Mouse (Mus musculus) brain, embryonic 14.5 days (tissue): ENCODE measurements around the gene Rab43. TPM values are rescaled to one million over a fixed set of nuclear protein-coding genes. Genes with fewer than 3 reads are reported as not detected.

Experiments used
- DNase-seq: peaks from one replicate; pipeline ENCODE4 v3.0.0-alpha.2; 2011; ENCODE audit warnings: low read depth
- CTCF ChIP-seq: fragments of 200-500 bp; IDR thresholded peaks from 2 replicates; pipeline ENCODE4 v1.5.1; 2012; ENCODE audit warnings: inconsistent platforms, mild to moderate bottlenecking, moderate library complexity, borderline replicate concordance; ENCODE audit not compliant: insufficient read depth, insufficient read length; ENCODE audit errors: extremely low read depth
- POLR2A ChIP-seq: fragments of 200-500 bp; IDR thresholded peaks from 2 replicates; pipeline ENCODE4 v1.6.1; 2012; ENCODE audit warnings: mild to moderate bottlenecking, inconsistent platforms, borderline replicate concordance; ENCODE audit not compliant: poor library complexity, insufficient read depth, insufficient read length, severe bottlenecking; ENCODE audit errors: extremely low read depth
- polyA plus RNA-seq: library from polyadenylated mRNA; depleted of rRNA; stranded (reverse); fragments of >200 nt; gene quantifications from 2 replicates; pipeline ENCODE4 v1.2.3, GENCODE M21; 2012; rRNA removed

Gene Rab43
- 13.4 and 14.3 TPM in 2 replicates for polyA plus RNA-seq

GRCm38 (mm10) chr6:87811675-87812338 lies at the start of gene Rab43:
TSS of gene Rab43 (minus strand) at chr6:87812164.
- TF ChIP-seq POLR2A (peak; percentile 88), CTCF (no peak; the same call in 1 of the 2 replicates)
- DNase-seq = peak; percentile 93

GRCm38 (mm10) chr6:87857071-87857470 lies 45.1 kb upstream of the Rab43 start:
- no peak for DNase-seq
- TF ChIP-seq CTCF = no peak
- no peak for TF ChIP-seq POLR2A

- no peak for DNase-seq
- TF ChIP-seq CTCF = no peak
Observed at GRCm38 (mm10) chr6:87853446-87853845, 41.5 kb upstream of the Rab43 start.

DNA sequence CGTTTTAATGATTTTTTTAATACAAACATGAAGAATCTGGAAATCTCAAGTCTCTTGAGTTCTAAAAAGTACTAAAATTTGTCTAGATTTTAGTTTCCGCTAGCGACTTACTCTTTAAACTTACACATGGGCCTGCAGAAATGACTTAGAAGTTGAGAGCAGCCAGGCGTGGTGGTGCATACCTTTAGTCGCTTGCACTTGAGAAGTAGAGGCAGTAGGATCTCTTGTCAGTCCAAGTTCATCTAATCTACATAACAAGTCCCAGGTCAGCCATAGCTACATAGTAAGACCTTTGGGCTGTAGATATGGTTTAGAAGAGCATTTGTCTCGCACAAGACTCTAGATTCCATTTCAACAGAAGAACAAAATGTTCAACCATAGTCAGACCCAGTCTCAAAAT lies 39.9 kb upstream of the Rab43 start:
- TF ChIP-seq CTCF = no peak
- no peak for TF ChIP-seq POLR2A
- no peak for DNase-seq

- peak; percentile 99 for DNase-seq
- TF ChIP-seq CTCF = no peak
- TF ChIP-seq POLR2A = peak; percentile 89
Observed at GRCm38 (mm10) chr6:87850900-87851614, 39.1 kb upstream of the Rab43 start, which contains the start of gene Cnbp. TSS of gene Cnbp (minus strand) at chr6:87851106.

- TF ChIP-seq POLR2A = no peak
- TF ChIP-seq CTCF = no peak
- peak; percentile 63 for DNase-seq
Observed at GRCm38 (mm10) chr6:87850155-87850899, 38.4 kb upstream of the Rab43 start.

GRCm38 (mm10) chr6:87849780-87850154 lies 37.8 kb upstream of the Rab43 start:
- TF ChIP-seq POLR2A (no peak), CTCF (no peak)
- DNase-seq = peak; percentile 44

- DNase-seq = no peak
- no peak for TF ChIP-seq POLR2A
- no peak for TF ChIP-seq CTCF
Observed at GRCm38 (mm10) chr6:87846813-87847212, 34.8 kb upstream of the Rab43 start.

GRCm38 (mm10) chr6:87845031-87845695 lies 33.2 kb upstream of the Rab43 start:
- TF ChIP-seq POLR2A (no peak), CTCF (no peak)
- no peak for DNase-seq

DNA sequence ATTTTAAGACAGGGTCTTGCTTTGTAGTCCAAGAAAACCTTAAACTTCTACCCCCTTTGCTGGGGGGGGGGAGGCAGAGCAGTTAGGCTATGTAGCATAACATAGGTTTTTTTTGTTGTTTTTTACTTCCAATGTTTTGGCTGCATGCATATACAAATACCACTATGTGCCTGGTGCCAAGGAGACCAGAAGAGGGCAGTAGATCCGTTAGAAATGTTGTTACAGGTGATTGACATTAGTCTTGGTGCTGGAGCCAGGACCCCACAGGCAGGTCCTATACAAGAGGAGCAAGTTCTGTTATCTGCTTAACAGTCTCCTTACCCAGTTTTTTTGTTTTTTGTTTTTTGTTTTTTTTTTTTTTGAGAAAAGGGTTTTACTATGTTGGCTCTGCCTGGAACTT lies 30.3 kb upstream of the Rab43 start:
- TF ChIP-seq CTCF (peak; percentile 12; the same call in 1 of the 2 replicates), POLR2A (no peak)
- DNase-seq = peak; percentile 34

DNA sequence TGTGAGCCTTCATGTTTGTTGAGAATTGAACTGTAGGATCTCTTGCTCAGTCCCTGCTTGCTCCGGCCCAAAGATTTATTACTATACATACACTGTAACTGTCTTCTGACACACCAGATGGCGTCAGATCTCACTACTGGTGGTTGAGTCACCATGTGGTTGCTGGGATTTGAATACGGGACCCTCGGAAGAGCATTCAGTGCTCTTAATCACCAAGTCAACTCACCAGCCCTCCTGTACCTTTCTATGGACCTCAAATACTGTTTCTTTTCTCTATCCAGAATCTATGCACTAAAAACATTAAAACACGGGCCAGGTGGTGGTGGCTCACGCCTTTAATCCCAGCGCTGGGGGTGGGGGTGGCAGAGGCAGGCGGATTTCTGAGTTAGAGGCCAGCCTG lies 29.7 kb upstream of the Rab43 start:
- no peak for DNase-seq
- TF ChIP-seq CTCF (no peak), POLR2A (no peak)

DNA sequence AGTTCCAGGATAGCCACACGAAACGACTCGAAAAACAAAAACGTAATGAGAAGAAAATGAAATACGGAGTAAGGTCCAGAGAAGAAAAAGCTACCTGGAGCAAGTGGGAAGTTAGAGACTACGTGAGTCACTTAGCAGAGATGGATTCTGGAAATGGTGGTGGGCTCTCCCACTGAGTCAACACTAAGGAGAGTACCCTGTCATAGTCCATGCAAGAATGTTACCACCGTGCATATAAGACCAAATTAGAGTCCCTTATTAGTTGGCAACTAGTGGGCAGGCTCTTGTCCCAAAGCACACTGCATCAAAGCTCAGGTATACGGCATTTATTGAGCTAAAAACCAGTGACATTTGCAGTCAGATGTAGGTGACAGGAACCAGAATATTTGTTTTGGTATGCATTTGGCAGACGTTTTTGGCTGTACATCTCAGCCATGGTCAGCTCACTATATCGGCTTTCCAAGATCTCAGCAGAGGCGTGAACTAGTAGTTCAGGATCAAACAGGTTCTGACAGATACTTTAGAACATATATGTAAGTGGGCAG lies 27.9 kb upstream of the Rab43 start:
- TF ChIP-seq POLR2A (no peak), CTCF (no peak)
- no peak for DNase-seq
